Mouse (Mus musculus) ovary, adult 18-20 months (tissue): Measurements from ENCODE around the gene Fry.
"Not testable (repeated sequence)": the region's sequence is repeated elsewhere in the genome, so short reads cannot be mapped to it uniquely, and the experiment has no call there.

Experiments
- DNase-seq: peaks from one replicate; pipeline ENCODE4 v3.0.0; 2022; ENCODE audit warnings: low spot score, mixed read lengths

Fry gene

GRCm38 (mm10) chr5:150457165-150457903 is 338.9 kb downstream of the Fry start:
- DNase-seq = no peak

GRCm38 (mm10) chr5:150457904-150458739 is 339.7 kb downstream of the Fry start:
- DNase-seq = no peak

GRCm38 (mm10) chr5:150459801-150460200 is 341.4 kb downstream of the Fry start:
- no peak for DNase-seq

- no peak for DNase-seq
Observed at GRCm38 (mm10) chr5:150464721-150465120, 346.3 kb downstream of the Fry start.

- no peak for DNase-seq
Observed at GRCm38 (mm10) chr5:150465218-150465617, 346.8 kb downstream of the Fry start.

GRCm38 (mm10) chr5:150466132-150466531 is 347.7 kb downstream of the Fry start:
- DNase-seq = peak; percentile 96

GRCm38 (mm10) chr5:150468431-150468830 is 350.0 kb downstream of the Fry start:
- DNase-seq = no peak

- no peak for DNase-seq
Observed at GRCm38 (mm10) chr5:150477364-150477763, 358.9 kb downstream of the Fry start.

GRCm38 (mm10) chr5:150478612-150479011 is 360.2 kb downstream of the Fry start:
- no peak for DNase-seq

GRCm38 (mm10) chr5:150485198-150485597 is 366.8 kb downstream of the Fry start:
- DNase-seq = no peak

- DNase-seq = no peak
Observed at GRCm38 (mm10) chr5:150490285-150490684, 371.8 kb downstream of the Fry start.

GRCm38 (mm10) chr5:150490821-150491220 is 372.4 kb downstream of the Fry start:
- no peak for DNase-seq

- not testable (repeated sequence) for DNase-seq
Observed at GRCm38 (mm10) chr5:150491573-150492173, 373.2 kb downstream of the Fry start.

GRCm38 (mm10) chr5:150495792-150496191 is 377.3 kb downstream of the Fry start:
- DNase-seq = no peak

GRCm38 (mm10) chr5:150510451-150511225 is 392.2 kb downstream of the Fry start:
- DNase-seq = no peak

- no peak for DNase-seq
Observed at GRCm38 (mm10) chr5:150513264-150513663, 394.8 kb downstream of the Fry start.

- DNase-seq = no peak
Observed at GRCm38 (mm10) chr5:150514027-150514426, 395.6 kb downstream of the Fry start.

- DNase-seq = no peak
Observed at GRCm38 (mm10) chr5:150518064-150518463, 399.6 kb downstream of the Fry start, which contains the start of gene Zar1l. Gene Zar1l (minus strand): TSS chr5:150518164.

- DNase-seq = no peak
Observed at GRCm38 (mm10) chr5:150519551-150519950, 401.1 kb downstream of the Fry start.

- peak; percentile 79 for DNase-seq
Observed at GRCm38 (mm10) chr5:150521937-150522866, 403.8 kb downstream of the Fry start, which contains the start of gene Brca2. Gene Brca2 (plus strand): TSS chr5:150522630.

- no peak for DNase-seq
Observed at GRCm38 (mm10) chr5:150522867-150523234, 404.4 kb downstream of the Fry start.
